Mouse (Mus musculus) liver, adult 2 months (tissue): ENCODE measurements around the gene Tmem214.

ENCODE experiments used
- CTCF ChIP-seq: fragments of 200-500 bp; IDR thresholded peaks from 2 replicates; pipeline ENCODE4 v1.5.1; 2011; ENCODE audit warnings: low read depth, low read length, control low read depth
- POLR2A ChIP-seq: fragments of 200-500 bp; IDR thresholded peaks from 2 replicates; pipeline ENCODE4 v1.6.1; 2011; ENCODE audit warnings: low read length, control low read depth; ENCODE audit not compliant: insufficient read depth; ENCODE audit errors: extremely low read depth

- TF ChIP-seq POLR2A (no peak), CTCF (no peak)
These were observed 45.1 kb upstream of the Tmem214 start for GRCm38 (mm10) chr5:30822689-30823088.
